Mouse (Mus musculus) lung, adult 2 months (tissue): Measurements from ENCODE around the gene Themis2.

ENCODE experiments used
- CTCF ChIP-seq: fragments of 200-500 bp; IDR thresholded peaks from 2 replicates; pipeline ENCODE4 v1.5.1; 2011; ENCODE audit warnings: mild to moderate bottlenecking, low read length, control low read depth; ENCODE audit not compliant: insufficient read depth
- POLR2A ChIP-seq: fragments of 200-500 bp; IDR thresholded peaks from 2 replicates; pipeline ENCODE4 v1.6.1; 2011; ENCODE audit warnings: low read depth, mild to moderate bottlenecking, control low read depth, low read length, borderline replicate concordance; ENCODE audit errors: extremely low read depth

DNA sequence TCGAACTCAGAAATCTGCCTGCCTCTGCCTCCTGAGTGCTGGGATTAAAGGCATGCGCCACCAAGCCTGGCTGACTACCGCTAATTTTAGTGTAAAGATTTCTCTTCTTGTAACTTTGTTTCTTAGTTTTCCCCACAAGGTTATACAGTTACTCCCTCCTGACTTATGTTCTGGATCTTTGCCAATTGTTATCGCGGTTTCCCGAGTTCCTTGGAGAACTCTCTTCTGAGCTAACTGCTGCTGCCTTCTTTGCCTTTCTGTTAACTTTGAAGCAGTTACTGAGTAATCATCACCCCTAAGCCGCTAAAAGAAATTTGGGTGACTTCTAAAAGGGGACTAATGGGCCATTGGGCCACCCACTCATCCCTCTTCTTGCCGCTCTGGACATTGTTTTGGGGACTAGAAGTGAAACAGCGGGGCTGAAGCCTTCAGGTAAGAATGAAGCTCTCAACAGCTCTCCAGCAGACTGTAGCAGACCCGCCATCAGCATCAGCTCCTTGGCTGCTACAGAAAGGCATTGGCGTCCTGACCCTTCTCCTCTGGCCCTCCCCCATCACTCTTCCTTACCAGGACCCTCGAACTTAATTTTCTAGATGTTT is 9.5 kb upstream of the Themis2 start:
- no peak for TF ChIP-seq POLR2A
- TF ChIP-seq CTCF, result no peak
